Mouse (Mus musculus) liver, postnatal 0 days (tissue): ENCODE results near the gene Cipc. TPM values are rescaled to one million over a fixed set of nuclear protein-coding genes. Genes with fewer than 3 reads are reported as not detected.

Experiments
- ATAC-seq: fragments of 200-750 bp; cut with Nextera tagmentation; 2 replicates; pipeline ENCODE4 v1.8.0; 2017; ENCODE audit warnings: mild to moderate bottlenecking, moderate library complexity
- DNase-seq: peaks from one replicate; pipeline ENCODE4 v3.0.0-alpha.2; 2016
- H3K27ac ChIP-seq: fragments of 300-500 bp; sonication (generic); 2 replicates; pipeline ENCODE4 v1.5.1; 2014; ENCODE audit warnings: antibody characterized with exemption, moderate library complexity, mild to moderate bottlenecking, low read depth
- H3K27me3 ChIP-seq: fragments of 300-500 bp; sonication (generic); 2 replicates; pipeline ENCODE4 v1.6.1; 2014; ENCODE audit warnings: low read length, control low read depth, mixed read lengths; ENCODE audit not compliant: insufficient read depth
- H3K36me3 ChIP-seq: fragments of 300-500 bp; sonication (generic); replicated peaks from 2 replicates; pipeline ENCODE4 v1.6.1; 2014; ENCODE audit warnings: mild to moderate bottlenecking, control low read depth, low read length, moderate library complexity, mixed read lengths; ENCODE audit not compliant: insufficient read depth
- H3K4me1 ChIP-seq: fragments of 300-500 bp; sonication (generic); 2 replicates; pipeline ENCODE4 v1.6.1; 2014; ENCODE audit warnings: antibody characterized with exemption, mild to moderate bottlenecking, control low read depth; ENCODE audit not compliant: insufficient read depth
- H3K4me2 ChIP-seq: fragments of 300-500 bp; sonication (generic); 2 replicates; pipeline ENCODE4 v1.6.1; 2014; ENCODE audit warnings: low read depth, mild to moderate bottlenecking, low read length, moderate library complexity, mixed read lengths
- H3K4me3 ChIP-seq: fragments of 300-500 bp; sonication (generic); 2 replicates; pipeline ENCODE4 v1.5.1; 2014; ENCODE audit warnings: low read depth, low read length
- H3K9ac ChIP-seq: fragments of 300-500 bp; sonication (generic); replicated peaks from 2 replicates; pipeline ENCODE4 v1.6.1; 2014; ENCODE audit warnings: mild to moderate bottlenecking, moderate library complexity
- H3K9me3 ChIP-seq: fragments of 300-500 bp; sonication (generic); 2 replicates; pipeline ENCODE4 v1.6.1; 2016; ENCODE audit warnings: mild to moderate bottlenecking, control low read depth, low read length, mixed read lengths
- CTCF ChIP-seq: sonication (generic); IDR thresholded peaks from 2 replicates; pipeline ENCODE4 v1.5.1; 2016; ENCODE audit warnings: antibody characterized with exemption, low read depth
- EP300 ChIP-seq: IDR thresholded peaks from 2 replicates; pipeline ENCODE4 v1.6.1; 2016; ENCODE audit warnings: antibody characterized with exemption, low read depth, mild to moderate bottlenecking
- WGBS: fragments of 180-500 bp; shearing (Covaris S2); extraction: QIAGEN DNeasy Blood & Tissue Kit; methylation state at CpG from one replicate; pipeline ENCODE4 v1.1.7; 2014; ENCODE audit not compliant: insufficient replicate concordance; 5-methylcytosine and 5-hydroxymethylcytosine counted together
- polyA plus RNA-seq: library from polyadenylated mRNA; unstranded; fragments of >200 nt; fragmentation: Nextera tagmentation; extraction: Ambion mirVana; gene quantifications from 2 replicates; pipeline ENCODE4 v1.2.1, GENCODE M21; 2015

Gene Cipc
- polyA plus RNA-seq, 1 experiment from 2014 or later: 4.7 TPM

DNA sequence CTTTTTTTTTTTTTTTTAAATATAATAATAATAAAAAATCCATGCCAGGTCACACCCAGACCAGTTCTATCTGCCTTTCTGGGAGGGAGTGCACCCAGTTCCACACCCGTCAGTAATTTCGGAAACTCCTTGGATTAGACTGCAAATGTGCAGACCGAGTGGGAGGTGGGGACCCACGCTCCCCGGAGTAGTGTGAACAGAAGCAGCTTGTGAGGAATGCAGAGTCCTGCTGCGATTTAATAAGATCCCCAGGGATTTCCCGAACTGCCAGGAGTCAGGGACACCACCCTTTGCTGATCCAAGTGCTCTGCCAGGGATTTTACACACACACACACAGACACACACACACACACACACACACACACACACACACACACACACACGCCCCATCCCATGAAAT, 26.9 kb downstream of the Cipc start:
- Histone ChIP-seq H3K4me1 (peaks cover 9% of the 10 kb centered on the region), H3K9me3 (no peaks in the 10 kb centered on the region), H3K27ac (no peak overlapping the region), H3K4me3 (no peak overlapping the region), H3K9ac (no peak overlapping the region), H3K4me2 (no peak overlapping the region), H3K27me3 (peaks cover 8% of the 10 kb centered on the region; the same call in 1 of the 2 replicates), H3K36me3 (no peaks in the 10 kb centered on the region)
- ATAC-seq (no peak), DNase-seq (no peak)
- TF ChIP-seq CTCF (no peak), EP300 (no peak)
- WGBS: 49% methylated on average over 8 of the region's 8 CpGs

DNA sequence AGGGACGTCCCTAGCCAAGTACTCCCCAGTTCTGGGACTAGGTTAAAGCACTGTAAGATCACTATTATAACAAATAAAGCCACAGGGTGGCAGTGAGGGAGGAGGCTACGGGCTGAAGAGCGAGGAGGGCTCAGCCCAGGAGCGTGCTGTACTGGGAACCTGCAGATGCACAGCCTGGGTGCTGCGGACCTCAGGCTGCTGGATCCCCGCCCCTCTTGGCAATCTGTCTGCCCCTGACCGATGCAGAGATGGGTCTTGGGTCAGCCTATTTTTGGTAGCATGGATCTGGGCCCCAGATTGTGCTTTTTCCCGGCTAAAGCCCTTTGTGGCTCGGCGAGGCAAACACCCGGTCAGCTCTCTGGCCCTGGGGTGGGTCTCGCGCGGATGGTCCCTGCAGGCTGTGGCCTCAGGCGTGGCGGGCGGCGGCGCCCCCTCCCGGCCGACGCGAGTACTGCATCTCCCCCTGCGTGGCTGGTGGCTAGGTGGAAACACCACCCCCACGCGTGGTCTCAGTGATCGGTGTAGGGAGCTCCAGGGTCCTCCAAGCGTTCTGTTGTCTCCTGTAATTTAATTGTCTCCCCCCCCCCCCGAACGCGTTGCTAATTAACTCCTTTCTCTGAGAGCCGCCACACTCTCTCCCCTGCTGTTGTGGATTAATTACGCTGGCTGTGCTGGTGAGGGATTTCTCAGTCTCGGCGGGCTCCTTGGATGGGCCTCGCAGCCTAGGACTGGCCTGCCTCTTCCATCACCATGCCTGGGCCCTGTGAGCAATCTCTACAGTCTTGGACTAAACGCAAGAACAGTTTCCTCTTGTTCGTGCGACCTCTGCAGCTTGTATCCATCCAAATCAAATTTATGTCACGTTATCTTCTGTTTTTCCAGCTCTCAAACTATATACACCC, 27.8 kb downstream of the Cipc start:
- Histone ChIP-seq H3K36me3 (no peaks in the 10 kb centered on the region), H3K4me2 (peak overlapping the region; percentile 56), H3K4me1 (peaks cover 9% of the 10 kb centered on the region), H3K27me3 (peaks cover 9% of the 10 kb centered on the region; the same call in 1 of the 2 replicates), H3K9ac (no peak overlapping the region), H3K4me3 (no peak overlapping the region), H3K9me3 (no peaks in the 10 kb centered on the region), H3K27ac (no peak overlapping the region)
- ATAC-seq (peak; percentile 49), DNase-seq (peak; percentile 81)
- WGBS: 14% methylated on average over 37 of the region's 40 CpGs
- TF ChIP-seq EP300 (no peak), CTCF (peak; percentile 96)

DNA sequence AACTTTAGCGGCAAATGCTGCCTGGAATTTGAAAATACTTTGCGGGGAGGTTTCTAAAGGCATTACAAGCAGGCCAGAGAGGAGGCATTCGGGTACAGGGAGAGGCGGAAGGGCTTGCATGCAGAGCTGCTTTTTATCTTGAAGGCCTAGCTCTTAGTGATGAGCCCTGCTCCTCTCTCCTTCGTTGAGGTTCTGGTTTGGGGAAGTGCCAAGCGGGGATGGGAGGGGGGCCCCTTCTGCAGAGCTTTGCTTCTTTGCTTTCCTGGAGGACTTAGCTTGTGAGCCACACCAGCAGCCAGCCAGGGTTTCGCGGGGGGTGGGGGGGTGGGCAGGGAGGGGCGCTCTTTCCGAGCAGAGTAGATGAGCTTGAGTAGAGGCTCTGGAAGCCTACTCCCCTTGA, 28.9 kb downstream of the Cipc start:
- no peak overlapping the region for H3K4me2 ChIP-seq
- DNase-seq: no peak
- H3K9me3 ChIP-seq: no peaks in the 10 kb centered on the region
- no peak overlapping the region for H3K4me3 ChIP-seq
- TF ChIP-seq EP300: no peak
- TF ChIP-seq CTCF: no peak
- H3K9ac ChIP-seq: no peak overlapping the region
- no peak for ATAC-seq
- H3K4me1 ChIP-seq: peaks cover 9% of the 10 kb centered on the region
- H3K36me3 ChIP-seq: no peaks in the 10 kb centered on the region
- WGBS: 45% methylated on average over 10 of the region's 10 CpGs
- H3K27me3 ChIP-seq: peaks cover 13% of the 10 kb centered on the region; the same call in 1 of the 2 replicates
- no peak overlapping the region for H3K27ac ChIP-seq

DNA sequence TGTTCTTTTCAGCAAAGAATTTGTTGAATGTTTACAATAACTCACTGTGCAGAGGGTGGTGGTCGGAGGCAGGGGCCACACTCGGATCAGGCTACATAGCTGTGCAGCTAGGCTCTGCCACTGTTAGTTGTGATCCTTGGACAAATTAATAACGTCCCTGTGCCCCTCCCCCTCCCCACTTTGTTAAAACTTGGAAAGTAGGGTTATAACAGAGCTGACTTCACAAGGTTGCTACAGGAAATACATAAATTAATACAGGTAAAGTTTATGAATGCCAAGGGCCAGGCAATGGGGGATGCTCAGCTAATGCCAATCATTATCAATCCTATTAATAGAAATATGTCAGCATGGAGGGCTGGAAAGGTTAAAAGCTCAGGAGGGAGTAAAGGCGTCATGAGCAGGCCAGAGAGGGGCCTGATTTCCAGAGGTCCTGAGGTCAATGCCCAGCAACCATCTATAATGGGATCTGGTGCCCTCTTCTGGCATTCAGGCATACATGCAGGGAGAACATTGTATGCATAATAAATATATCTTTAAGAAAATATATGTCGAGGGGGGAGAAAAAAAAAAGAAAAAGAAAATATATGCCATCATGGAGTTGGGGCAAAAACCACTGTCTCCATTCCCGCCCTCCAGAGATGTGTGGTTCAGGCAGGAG, 29.8 kb downstream of the Cipc start:
- TF ChIP-seq CTCF (peak; percentile 53), EP300 (no peak)
- WGBS: 50% methylated on average over 6 of the region's 6 CpGs
- H3K9me3 ChIP-seq: no peaks in the 10 kb centered on the region
- ATAC-seq (no peak), DNase-seq (no peak)
- peaks cover 9% of the 10 kb centered on the region for H3K4me1 ChIP-seq
- peaks cover 16% of the 10 kb centered on the region for H3K27me3 ChIP-seq
- no peak overlapping the region for H3K9ac ChIP-seq
- H3K4me3 ChIP-seq: no peak overlapping the region
- no peak overlapping the region for H3K27ac ChIP-seq
- H3K36me3 ChIP-seq: no peaks in the 10 kb centered on the region
- no peak overlapping the region for H3K4me2 ChIP-seq

DNA sequence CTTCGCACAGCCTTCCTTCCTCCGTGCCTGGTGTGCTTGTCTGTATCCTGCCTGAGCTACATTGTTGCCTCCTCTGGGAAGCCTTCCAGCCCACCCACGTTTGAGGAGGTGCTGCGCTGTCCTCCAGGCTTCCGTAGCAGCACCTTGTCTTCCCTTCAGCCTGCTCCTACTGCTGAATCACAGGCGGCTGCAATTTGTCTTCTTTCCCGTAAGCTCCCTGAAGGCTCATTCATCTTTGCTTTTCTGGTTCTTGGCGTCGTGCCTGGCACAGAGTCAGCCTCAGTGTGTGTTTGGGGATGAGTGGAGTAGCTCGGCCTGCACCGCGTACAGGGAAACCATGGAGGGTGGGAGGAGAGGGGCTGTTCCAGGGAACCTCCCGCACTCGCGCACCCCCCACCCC, 31.0 kb downstream of the Cipc start:
- ATAC-seq (no peak), DNase-seq (no peak)
- no peak overlapping the region for H3K9ac ChIP-seq
- no peaks in the 10 kb centered on the region for H3K9me3 ChIP-seq
- H3K27me3 ChIP-seq: peaks cover 16% of the 10 kb centered on the region
- 32% methylated on average over 15 of the region's 15 CpGs for WGBS
- H3K4me3 ChIP-seq: no peak overlapping the region
- H3K36me3 ChIP-seq: no peaks in the 10 kb centered on the region
- TF ChIP-seq EP300: no peak
- no peak for TF ChIP-seq CTCF
- no peak overlapping the region for H3K4me2 ChIP-seq
- H3K4me1 ChIP-seq: peaks cover 9% of the 10 kb centered on the region
- H3K27ac ChIP-seq: no peak overlapping the region

DNA sequence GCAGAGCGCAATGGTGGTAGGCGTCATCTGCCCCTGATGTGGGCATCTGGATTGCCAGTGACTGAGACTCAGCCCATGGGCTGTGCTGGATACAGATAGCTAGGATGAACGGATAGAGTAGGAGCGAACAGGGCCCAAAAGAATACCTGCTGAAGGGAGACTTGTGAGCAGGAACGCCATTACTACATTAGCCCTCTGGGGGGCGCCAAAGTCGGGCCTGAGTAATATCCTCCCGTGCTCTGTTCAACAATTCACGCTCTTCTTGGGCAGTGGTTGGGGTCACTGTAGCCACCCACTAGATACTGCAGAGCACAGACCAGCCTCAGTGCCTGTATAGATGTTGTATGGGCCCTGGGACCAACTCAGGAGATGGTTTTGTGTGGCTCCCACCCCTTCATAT, 34.3 kb downstream of the Cipc start:
- TF ChIP-seq EP300 (no peak), CTCF (peak; percentile 50)
- 25% methylated on average over 9 of the region's 9 CpGs for WGBS
- Histone ChIP-seq H3K9me3 (no peaks in the 10 kb centered on the region), H3K4me1 (no peaks in the 10 kb centered on the region), H3K4me3 (no peak overlapping the region), H3K27me3 (peaks cover 31% of the 10 kb centered on the region), H3K9ac (no peak overlapping the region), H3K36me3 (no peaks in the 10 kb centered on the region), H3K4me2 (no peak overlapping the region), H3K27ac (no peak overlapping the region)
- DNase-seq: peak; percentile 28
- no peak for ATAC-seq
